9 mouse cellular contexts compared by ENCODE assay signal in genomic region chr10:79707162-79707561, GRCm38 (mm10). TPM values are rescaled to one million over a fixed set of nuclear protein-coding genes. Genes with fewer than 3 reads are reported as not detected.
DNase-seq lines count a peak whose midpoint lies in the region; ATAC-seq and TF ChIP-seq lines count a peak whose summit lies in the region.
"Had no signal": no experiment of that assay in that cellular context is flagged by ENCODE, and none has a peak within 500 bp of the region (broad histone marks: within the 10 kb centered on the region; RNA-seq: fewer than 3 reads in every experiment).

No protein-coding gene starts in this region.

- 67% methylated on average over 1 of the region's 1 CpGs for WGBS in liver, embryonic 13.5 days (ENCODE audit: insufficient replicate concordance)

- no peaks in the 10 kb centered on the region for H3K9me3 ChIP-seq in E14TG2a.4 (ENCODE audit: low read length)
- no peaks in the 10 kb centered on the region for H3K9me3 ChIP-seq in liver, embryonic 13.5 days (replicated peaks)

- peak overlapping the region; percentile 99 for H3K4me2 ChIP-seq in liver, embryonic 13.5 days

- intact Hi-C loops in gastrocnemius, postnatal 36 days (cut with DNase I) = no loop called here

- H3K27ac ChIP-seq in liver, embryonic 13.5 days = peak overlapping the region; percentile 98

- no peak for TF ChIP-seq CTCF in E14TG2a.4 (conservative IDR thresholded peaks at IDR 0.05; ENCODE audit: low read length)

- no peaks in the 10 kb centered on the region for H3K27me3 ChIP-seq in E14TG2a.4 (ENCODE audit: insufficient read depth, low read length)
- H3K27me3 ChIP-seq in liver, embryonic 13.5 days = no peaks in the 10 kb centered on the region

- 0 out of 2 replicates have a peak, but pooled peaks have one; percentile 5 for ATAC-seq in erythroblast, adult 5-6 weeks (replicated peaks; ENCODE audit: low FRiP score, poor library complexity, severe bottlenecking)
- ATAC-seq in liver, embryonic 13.5 days (ENCODE audit: low read depth) = no peak
- ATAC-seq: inflammation-experienced regulatory T-cells, adult 6 months had no signal

- DNase-seq in gastrocnemius, postnatal 25 days = peak; percentile 75
- DNase-seq in gastrocnemius, postnatal 36 days = no peak
- DNase-seq in liver, embryonic 13.5 days = no peak
- no peak for DNase-seq in embryo, embryonic 9.5 days (ENCODE audit: extremely low spot score)
- DNase-seq in right cerebral cortex, adult 18-20 months = no peak
- DNase-seq in right cerebral cortex, postnatal 10 days (ENCODE audit: low spot score in 2 of 2) = no peak

- peaks cover 77% of the 10 kb centered on the region for H3K4me1 ChIP-seq in E14TG2a.4 (replicated peaks; ENCODE audit: low read depth, low read length)
- peaks cover 79% of the 10 kb centered on the region for H3K4me1 ChIP-seq in liver, embryonic 13.5 days (replicated peaks)

- H3K36me3 ChIP-seq in E14TG2a.4 (ENCODE audit: insufficient read depth, low read length) = peaks cover 71% of the 10 kb centered on the region
- peaks cover 62% of the 10 kb centered on the region for H3K36me3 ChIP-seq in liver, embryonic 13.5 days

- H3K9ac ChIP-seq in liver, embryonic 13.5 days = peak overlapping the region; percentile 98

- peak overlapping the region; percentile 96 for H3K4me3 ChIP-seq in E14TG2a.4 (replicated peaks; ENCODE audit: low read length)
- peak overlapping the region; percentile 78 for H3K4me3 ChIP-seq in liver, embryonic 13.5 days (replicated peaks)

RNA-seq across cellular contexts. Expression of gene Bsg, which starts 2.9 kb away (rescaled TPM):
- total RNA-seq in gastrocnemius, postnatal 25 days (2021) = 100 to 1,000 TPM; 513 to 650 TPM
- 100 to 1,000 TPM; 528 to 635 TPM for total RNA-seq in gastrocnemius, postnatal 36 days (2021)
- total RNA-seq in erythroblast, adult 5-6 weeks (2015; ENCODE audit: low replicate concordance) = 913 and 945 TPM in 2 replicates
- 805 and 888 TPM in 2 replicates for total RNA-seq in erythroblast, adult 5-6 weeks (2017; ENCODE audit: low replicate concordance)
- 903 and 946 TPM in 2 replicates for polyA plus RNA-seq in liver, embryonic 13.5 days (2015; fragmentation: Nextera tagmentation; extraction: Ambion mirVana)

RNA-seq across cellular contexts. Expression of gene Hcn2, which starts 9.3 kb away (rescaled TPM):
- under 1 TPM; 0.67 TPM for total RNA-seq in gastrocnemius, postnatal 25 days (2021)
- under 1 TPM; 0.72 to 0.79 TPM for total RNA-seq in gastrocnemius, postnatal 36 days (2021)
- total RNA-seq in erythroblast, adult 5-6 weeks (2015; ENCODE audit: low replicate concordance) = not detected in 2 replicates
- total RNA-seq in erythroblast, adult 5-6 weeks (2017; ENCODE audit: low replicate concordance) = not detected in 2 replicates
- not detected in 2 replicates for polyA plus RNA-seq in liver, embryonic 13.5 days (2015; fragmentation: Nextera tagmentation; extraction: Ambion mirVana)
- polyA plus RNA-seq: inflammation-experienced regulatory T-cells, adult 6 months had no signal

RNA-seq across cellular contexts. Expression of gene Gzmm, which starts 18.3 kb away (rescaled TPM):
- total RNA-seq in gastrocnemius, postnatal 25 days (2021) = 1 to 10 TPM; 4.0 to 4.4 TPM
- total RNA-seq in gastrocnemius, postnatal 36 days (2021) = 1 to 10 TPM; 4.4 to 6.0 TPM
- not detected in 2 replicates for total RNA-seq in erythroblast, adult 5-6 weeks (2015; ENCODE audit: low replicate concordance)
- total RNA-seq in erythroblast, adult 5-6 weeks (2017; ENCODE audit: low replicate concordance) = 1.7 TPM in 1 of 2 replicates, not detected in the other
- 0.22 and 0.32 TPM in 2 replicates for polyA plus RNA-seq in liver, embryonic 13.5 days (2015; fragmentation: Nextera tagmentation; extraction: Ambion mirVana)

RNA-seq across cellular contexts. Expression of gene Cdc34, which starts 25.2 kb away (rescaled TPM):
- 100 to 1,000 TPM; 329 to 332 TPM for total RNA-seq in gastrocnemius, postnatal 25 days (2021)
- 100 to 1,000 TPM; 344 to 378 TPM for total RNA-seq in gastrocnemius, postnatal 36 days (2021)
- 20.5 and 25.9 TPM in 2 replicates for total RNA-seq in erythroblast, adult 5-6 weeks (2015; ENCODE audit: low replicate concordance)
- 36.7 and 46.1 TPM in 2 replicates for total RNA-seq in erythroblast, adult 5-6 weeks (2017; ENCODE audit: low replicate concordance)
- 164 and 166 TPM in 2 replicates for polyA plus RNA-seq in liver, embryonic 13.5 days (2015; fragmentation: Nextera tagmentation; extraction: Ambion mirVana)

RNA-seq across cellular contexts. Expression of gene Tpgs1, which starts 38.0 kb away (rescaled TPM):
- 10 to 100 TPM; 19.1 to 19.6 TPM for total RNA-seq in gastrocnemius, postnatal 25 days (2021)
- 10 to 100 TPM; 19.2 to 19.6 TPM for total RNA-seq in gastrocnemius, postnatal 36 days (2021)
- total RNA-seq in erythroblast, adult 5-6 weeks (2015; ENCODE audit: low replicate concordance) = 2.9 and 6.3 TPM in 2 replicates
- 0.56 and 0.68 TPM in 2 replicates for total RNA-seq in erythroblast, adult 5-6 weeks (2017; ENCODE audit: low replicate concordance)
- polyA plus RNA-seq in liver, embryonic 13.5 days (2015; fragmentation: Nextera tagmentation; extraction: Ambion mirVana) = 25.3 and 27.5 TPM in 2 replicates
